Mouse (Mus musculus) ES-E14 (cell line): ENCODE data around the gene Ehbp1.

ENCODE experiments used
- HCFC1 ChIP-seq: IDR thresholded peaks from 2 replicates; pipeline ENCODE4 v1.6.1; 2012; ENCODE audit warnings: low read length, inconsistent platforms, borderline replicate concordance; ENCODE audit not compliant: insufficient read depth
- MAFK ChIP-seq: IDR thresholded peaks from 2 replicates; pipeline ENCODE4 v1.6.1; 2014; ENCODE audit warnings: mild to moderate bottlenecking, low read depth, low read length, inconsistent platforms; ENCODE audit not compliant: insufficient read depth

DNA sequence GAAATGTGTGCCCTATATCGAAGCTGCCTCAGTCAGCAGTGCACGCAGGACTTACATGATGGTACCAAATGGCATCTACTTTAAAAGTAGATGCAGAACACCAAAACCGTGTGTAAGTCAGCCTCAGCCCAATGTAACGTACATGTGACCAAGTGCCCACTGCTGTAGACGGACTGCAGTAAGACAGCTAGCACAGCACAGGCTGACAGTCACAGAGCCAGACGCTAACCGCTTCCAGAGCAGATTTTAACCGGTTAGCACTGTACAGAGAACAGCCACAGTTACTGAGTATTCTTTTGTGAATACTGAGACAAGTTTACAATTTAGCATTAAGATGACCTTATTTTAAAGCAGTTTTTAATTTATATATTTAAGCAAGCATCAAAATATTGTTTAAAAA lies 141.0 kb downstream of the Ehbp1 start:
- TF ChIP-seq MAFK (no peak), HCFC1 (no peak)
